Mouse (Mus musculus) hindbrain, embryonic 16.5 days (tissue): ENCODE measurements around the gene Stpg1. TPM values are rescaled to one million over a fixed set of nuclear protein-coding genes. Genes with fewer than 3 reads are reported as not detected.

Experiments
- ATAC-seq: fragments of 200-750 bp; cut with Nextera tagmentation; 2 replicates; pipeline ENCODE4 v1.8.0; 2017; ENCODE audit warnings: moderate TSS enrichment, moderate library complexity
- H3K27ac ChIP-seq: fragments of 300-500 bp; sonication (generic); 2 replicates; pipeline ENCODE4 v1.5.1; 2014; ENCODE audit warnings: low read depth, mild to moderate bottlenecking, control low read depth, low read length, moderate library complexity
- H3K27me3 ChIP-seq: fragments of 300-500 bp; sonication (generic); replicated peaks from 2 replicates; pipeline ENCODE4 v1.6.1; 2014; ENCODE audit warnings: low read length; ENCODE audit not compliant: control insufficient read depth, insufficient read depth
- H3K36me3 ChIP-seq: fragments of 300-500 bp; sonication (generic); 2 replicates; pipeline ENCODE4 v1.6.1; 2014; ENCODE audit warnings: mild to moderate bottlenecking, low read length, moderate library complexity, mixed read lengths; ENCODE audit not compliant: control insufficient read depth, insufficient read depth
- H3K4me1 ChIP-seq: fragments of 300-500 bp; sonication (generic); 2 replicates; pipeline ENCODE4 v1.6.1; 2014; ENCODE audit warnings: low read depth, low read length; ENCODE audit not compliant: control insufficient read depth, insufficient read depth
- H3K4me2 ChIP-seq: fragments of 300-500 bp; sonication (generic); 2 replicates; pipeline ENCODE4 v1.6.1; 2014; ENCODE audit warnings: mild to moderate bottlenecking, low read length, control low read depth, moderate library complexity
- H3K4me3 ChIP-seq: fragments of 300-500 bp; sonication (generic); 2 replicates; pipeline ENCODE4 v1.5.1; 2014; ENCODE audit warnings: mild to moderate bottlenecking, low read length, control low read depth, moderate library complexity
- H3K9ac ChIP-seq: fragments of 300-500 bp; sonication (generic); 2 replicates; pipeline ENCODE4 v1.6.1; 2014; ENCODE audit warnings: low read depth, mild to moderate bottlenecking, control low read depth, low read length, moderate library complexity
- H3K9me3 ChIP-seq: fragments of 300-500 bp; sonication (generic); 2 replicates; pipeline ENCODE4 v1.6.1; 2014; ENCODE audit warnings: mild to moderate bottlenecking, low read length, moderate library complexity; ENCODE audit not compliant: control insufficient read depth
- WGBS: fragments of 180-500 bp; shearing (Covaris S2); extraction: QIAGEN DNeasy Blood & Tissue Kit; methylation state at CpG from one replicate; pipeline ENCODE4 v1.1.7; 2014; 5-methylcytosine and 5-hydroxymethylcytosine counted together
- polyA plus RNA-seq: library from polyadenylated mRNA; unstranded; fragments of >200 nt; fragmentation: Nextera tagmentation; extraction: Ambion mirVana; gene quantifications from 2 replicates; pipeline ENCODE4 v1.2.1, GENCODE M21; 2015

Stpg1 gene
- 0.39 and 0.41 TPM in 2 replicates for polyA plus RNA-seq

DNA sequence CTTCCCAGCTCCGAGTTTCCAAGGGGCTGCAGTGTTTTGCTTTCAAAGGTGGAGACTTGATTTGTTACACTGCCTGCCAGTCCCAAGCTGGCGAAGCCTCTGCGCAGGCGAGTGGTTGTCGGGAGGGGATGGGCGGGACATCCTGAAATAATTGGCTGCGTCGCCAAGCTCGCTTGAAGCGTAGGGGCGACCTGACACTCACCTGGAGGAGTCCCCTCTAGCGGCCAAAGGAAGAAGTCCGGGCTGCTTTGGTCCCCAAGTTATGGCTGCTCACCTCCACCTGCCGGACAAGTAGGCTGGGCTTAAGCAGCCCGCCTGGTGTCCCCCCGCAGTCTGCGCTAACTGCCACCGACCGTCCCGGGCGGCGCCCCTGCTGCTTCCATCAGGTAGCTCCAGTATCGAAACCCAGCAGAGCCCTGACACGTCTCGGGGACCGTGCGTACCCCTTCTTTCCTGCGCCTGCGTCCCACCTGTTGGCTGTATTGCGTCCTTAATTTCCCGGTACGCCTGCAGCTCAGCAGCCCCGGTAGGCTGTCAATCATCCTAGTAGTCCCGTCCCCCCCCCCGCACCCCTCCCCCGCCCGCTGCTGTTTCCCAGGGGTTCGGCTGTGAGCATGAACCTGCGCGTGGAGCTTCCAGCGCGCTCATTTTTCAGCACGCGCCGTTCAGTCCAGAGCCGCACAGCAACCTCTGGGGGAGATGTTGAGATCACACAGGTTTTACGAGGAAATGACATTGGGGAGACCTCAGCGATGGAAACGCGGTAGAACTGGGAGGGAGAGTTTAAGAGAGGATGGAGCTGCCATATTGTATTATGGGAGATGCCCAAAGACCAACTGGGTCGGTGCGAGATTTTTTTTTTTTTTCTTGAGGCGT, at the start of gene Stpg1, which contains the start of gene Nipal3:
Gene Stpg1 (plus strand): TSS at position 270 of the 876 bp plus-strand sequence.
Gene Nipal3 (minus strand): TSS at position 518 of the 876 bp plus-strand sequence.
- WGBS, result under 1% methylated on average over 52 of the region's 53 CpGs

DNA sequence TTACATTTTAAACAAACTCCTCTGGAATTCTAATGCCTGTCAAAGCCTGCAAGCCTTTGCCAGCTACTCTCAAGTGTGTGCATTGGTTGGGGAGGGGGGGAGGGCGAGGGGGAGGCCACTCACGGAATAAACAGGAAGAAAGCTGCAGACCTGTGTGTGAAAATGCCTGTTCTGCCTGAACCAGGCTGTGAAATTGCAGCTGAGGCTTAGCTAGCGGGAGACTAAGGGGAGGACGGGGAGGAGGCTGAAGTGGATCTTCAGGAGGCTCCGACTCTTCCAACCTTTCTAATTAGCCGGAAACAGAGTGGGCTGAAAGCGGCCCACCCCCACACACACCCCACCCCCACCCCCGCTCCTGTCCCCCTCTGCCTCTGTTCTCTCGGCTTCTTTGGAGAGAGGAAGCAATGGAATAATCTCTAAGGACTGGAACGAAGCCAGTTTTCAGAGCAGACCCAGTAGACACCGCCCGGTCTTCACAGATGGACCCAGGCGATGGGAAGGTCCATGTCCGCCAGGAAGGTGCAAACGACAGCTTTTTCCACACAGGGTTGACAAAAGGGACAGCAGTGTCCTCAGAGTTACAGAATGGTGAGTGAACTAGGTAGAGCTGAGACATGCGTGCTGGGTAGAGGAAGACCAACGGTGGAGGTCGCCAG, 43.1 kb upstream of the Stpg1 start:
- Histone ChIP-seq H3K9ac (no peak overlapping the region), H3K4me1 (peaks cover 4% of the 10 kb centered on the region; the same call in 1 of the 2 replicates), H3K4me2 (peak overlapping the region; percentile 18; the same call in 1 of the 2 replicates), H3K27me3 (no peaks in the 10 kb centered on the region), H3K4me3 (no peak overlapping the region), H3K36me3 (no peaks in the 10 kb centered on the region), H3K27ac (no peak overlapping the region), H3K9me3 (no peaks in the 10 kb centered on the region; the same call in 1 of the 2 replicates)
- 51% methylated on average over 16 of the region's 18 CpGs for WGBS
- no peak for ATAC-seq

More for the DNA sequence above, at the start of gene Stpg1, which contains the start of gene Nipal3:
- Histone ChIP-seq H3K4me3 (peak within 1 kb of the TSS; percentile 79), H3K4me1 (peaks cover 6% of the 10 kb centered on the region; the same call in 1 of the 2 replicates), H3K9me3 (no peaks in the 10 kb centered on the region), H3K4me2 (peak within 1 kb of the TSS; percentile 91), H3K27ac (peak within 1 kb of the TSS; percentile 74), H3K9ac (peak within 1 kb of the TSS; percentile 70), H3K36me3 (0 out of 2 replicates have a peak, but pooled peaks cover 2% of the 10 kb centered on the region), H3K27me3 (no peaks in the 10 kb centered on the region)
- peak; percentile 98 for ATAC-seq

DNA sequence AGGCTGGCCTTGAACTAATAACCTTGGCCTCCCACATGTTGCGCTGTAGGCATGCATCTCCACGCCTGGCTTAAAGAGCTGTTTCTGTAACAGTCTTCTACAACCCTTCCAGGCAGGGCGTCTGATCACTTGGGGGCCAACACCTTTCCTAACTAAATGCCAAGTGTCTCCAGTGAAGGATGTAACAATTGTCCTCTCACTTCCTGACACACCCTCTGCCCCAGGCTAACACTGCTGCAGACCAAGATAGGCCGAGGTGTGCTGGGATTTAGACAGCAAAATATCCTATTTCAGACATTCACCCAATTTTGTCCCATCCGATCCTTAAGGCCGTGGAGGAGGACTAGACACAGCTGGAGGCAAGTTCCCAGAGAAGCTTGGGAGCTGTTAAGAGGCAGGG, 41.4 kb upstream of the Stpg1 start:
- Histone ChIP-seq H3K9me3 (no peaks in the 10 kb centered on the region), H3K4me1 (peaks cover 4% of the 10 kb centered on the region; the same call in 1 of the 2 replicates), H3K27me3 (no peaks in the 10 kb centered on the region), H3K4me3 (no peak overlapping the region), H3K27ac (no peak overlapping the region), H3K36me3 (no peaks in the 10 kb centered on the region), H3K4me2 (no peak overlapping the region), H3K9ac (no peak overlapping the region)
- WGBS, result 78% methylated on average over 6 of the region's 6 CpGs
- no peak for ATAC-seq

DNA sequence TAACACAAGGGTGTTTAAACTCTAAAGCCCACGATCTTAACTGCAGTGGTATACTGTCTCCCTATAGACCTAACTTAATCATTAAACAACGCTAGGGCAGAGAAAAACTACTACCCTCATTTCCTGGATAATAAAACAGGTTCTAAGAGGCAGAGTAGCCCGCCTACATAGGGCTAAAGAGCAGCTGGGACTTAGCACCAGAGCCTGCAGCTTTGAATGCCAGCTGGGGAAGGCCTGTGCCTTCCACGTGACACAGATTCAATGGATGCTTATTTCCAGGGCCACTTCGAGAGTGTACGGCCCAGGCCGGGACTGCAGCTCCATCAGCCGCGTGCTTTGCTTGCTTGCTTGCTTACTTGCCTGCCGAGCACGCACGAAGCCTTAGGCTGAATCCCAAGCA, 41.0 kb upstream of the Stpg1 start:
- Histone ChIP-seq H3K4me3 (no peak overlapping the region), H3K27me3 (no peaks in the 10 kb centered on the region), H3K9ac (no peak overlapping the region), H3K27ac (no peak overlapping the region), H3K4me1 (peaks cover 4% of the 10 kb centered on the region; the same call in 1 of the 2 replicates), H3K9me3 (no peaks in the 10 kb centered on the region), H3K36me3 (no peaks in the 10 kb centered on the region), H3K4me2 (no peak overlapping the region)
- ATAC-seq, result no peak
- 71% methylated on average over 12 of the region's 12 CpGs for WGBS

DNA sequence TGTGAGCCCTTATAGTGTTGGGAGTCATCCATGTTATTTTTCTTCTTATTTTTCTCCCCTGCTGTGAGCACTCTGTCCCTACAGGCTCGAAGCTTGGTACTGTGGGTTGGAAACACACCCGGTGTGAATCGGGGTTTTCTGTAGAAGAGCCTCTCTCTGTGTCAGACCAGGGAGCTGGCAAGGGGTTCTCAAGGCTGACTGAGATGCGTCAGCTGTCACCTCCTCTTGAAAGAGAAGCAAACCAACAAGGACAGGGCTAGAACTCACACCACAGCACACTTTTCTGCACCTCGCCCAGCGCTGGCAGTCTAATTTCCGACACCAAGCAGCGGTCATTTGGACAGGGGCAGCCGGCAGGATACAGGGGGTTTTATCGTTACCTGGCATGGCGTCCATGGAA, 31.2 kb upstream of the Stpg1 start:
- Histone ChIP-seq H3K4me1 (no peaks in the 10 kb centered on the region), H3K27ac (no peak overlapping the region), H3K4me2 (no peak overlapping the region), H3K9ac (no peak overlapping the region), H3K36me3 (peaks cover 9% of the 10 kb centered on the region), H3K27me3 (no peaks in the 10 kb centered on the region), H3K9me3 (no peaks in the 10 kb centered on the region), H3K4me3 (no peak overlapping the region)
- WGBS, result 90% methylated on average over 11 of the region's 11 CpGs
- no peak for ATAC-seq

DNA sequence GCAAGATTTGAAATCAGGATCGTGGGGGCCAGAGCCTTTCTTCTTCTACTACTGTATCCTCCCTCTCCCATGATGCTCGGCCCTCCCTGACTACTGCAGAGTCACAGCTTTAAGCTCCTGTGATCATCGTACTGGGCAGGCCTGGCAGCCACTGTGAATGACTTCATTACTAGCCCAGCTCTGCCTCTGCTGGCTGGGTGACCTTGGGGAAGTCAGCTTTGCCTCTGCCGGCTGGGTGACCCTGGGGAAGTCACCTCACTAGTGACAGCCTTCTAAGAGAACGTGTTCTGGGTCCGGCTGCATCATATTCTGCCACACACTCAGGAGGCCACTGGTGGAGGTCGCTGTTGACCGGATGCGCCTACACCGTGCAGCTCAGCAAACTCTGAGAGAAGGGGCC, 16.7 kb upstream of the Stpg1 start:
- no peaks in the 10 kb centered on the region for H3K4me1 ChIP-seq
- H3K4me2 ChIP-seq, result no peak overlapping the region
- no peaks in the 10 kb centered on the region for H3K9me3 ChIP-seq
- H3K9ac ChIP-seq, result no peak overlapping the region
- WGBS, result 86% methylated on average over 10 of the region's 10 CpGs
- peaks cover 9% of the 10 kb centered on the region; the same call in 1 of the 2 replicates for H3K36me3 ChIP-seq
- H3K27me3 ChIP-seq, result no peaks in the 10 kb centered on the region
- H3K4me3 ChIP-seq, result no peak overlapping the region
- no peak for ATAC-seq
- H3K27ac ChIP-seq, result no peak overlapping the region

DNA sequence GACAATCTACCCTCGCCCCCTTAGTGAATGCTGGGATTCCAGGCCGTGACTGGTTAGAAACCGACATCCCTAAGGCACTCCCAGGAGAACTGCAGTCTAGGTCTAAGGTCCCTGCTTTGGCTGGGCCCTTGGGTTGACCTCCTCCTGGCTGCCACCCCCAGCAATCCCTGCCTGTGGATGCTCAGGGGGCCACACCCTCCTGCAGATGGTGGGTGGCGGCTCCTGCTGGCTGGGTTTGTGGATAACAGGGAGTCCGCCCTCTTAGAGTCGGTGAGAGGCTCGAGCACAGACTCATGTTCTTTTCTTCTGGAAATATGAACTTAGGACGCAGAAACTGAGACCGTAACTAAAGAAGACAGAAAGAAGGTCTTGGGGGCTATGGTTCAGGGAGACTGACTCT, 14.2 kb upstream of the Stpg1 start:
- H3K27me3 ChIP-seq, result no peaks in the 10 kb centered on the region

DNA sequence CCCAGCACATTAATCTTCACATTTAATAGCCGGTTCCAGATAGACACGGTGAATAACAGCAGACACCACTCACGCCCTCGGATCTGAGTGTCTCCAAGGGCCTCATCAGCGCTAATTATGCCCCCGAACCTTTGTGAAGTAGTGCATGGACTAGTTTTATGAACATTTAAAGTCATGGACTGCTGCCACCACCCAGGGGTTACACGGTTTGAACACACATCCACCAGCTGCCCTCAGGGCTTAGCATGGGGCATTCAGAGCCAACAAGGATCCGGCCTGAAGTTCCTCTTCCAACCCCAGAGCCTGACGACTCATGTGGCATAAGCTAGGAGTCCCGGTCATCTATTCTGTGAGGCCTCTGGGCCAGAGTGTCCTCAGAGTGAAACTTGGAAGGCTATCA, 9.5 kb upstream of the Stpg1 start:
- H3K4me2 ChIP-seq, result no peak overlapping the region
- H3K4me3 ChIP-seq, result no peak overlapping the region
- no peak overlapping the region for H3K9ac ChIP-seq
- H3K27ac ChIP-seq, result no peak overlapping the region
- no peaks in the 10 kb centered on the region for H3K4me1 ChIP-seq
- H3K27me3 ChIP-seq, result no peaks in the 10 kb centered on the region
- ATAC-seq, result no peak
- 60% methylated on average over 10 of the region's 10 CpGs for WGBS
- peaks cover 7% of the 10 kb centered on the region; the same call in 1 of the 2 replicates for H3K36me3 ChIP-seq
- H3K9me3 ChIP-seq, result no peaks in the 10 kb centered on the region

More for the DNA sequence above, 14.2 kb upstream of the Stpg1 start:
- no peak for ATAC-seq
- no peak overlapping the region for H3K4me3 ChIP-seq
- peaks cover 5% of the 10 kb centered on the region; the same call in 1 of the 2 replicates for H3K36me3 ChIP-seq
- H3K9me3 ChIP-seq, result no peaks in the 10 kb centered on the region
- no peaks in the 10 kb centered on the region for H3K4me1 ChIP-seq
- H3K9ac ChIP-seq, result no peak overlapping the region
- 76% methylated on average over 9 of the region's 9 CpGs for WGBS
- no peak overlapping the region for H3K27ac ChIP-seq
- no peak overlapping the region for H3K4me2 ChIP-seq

DNA sequence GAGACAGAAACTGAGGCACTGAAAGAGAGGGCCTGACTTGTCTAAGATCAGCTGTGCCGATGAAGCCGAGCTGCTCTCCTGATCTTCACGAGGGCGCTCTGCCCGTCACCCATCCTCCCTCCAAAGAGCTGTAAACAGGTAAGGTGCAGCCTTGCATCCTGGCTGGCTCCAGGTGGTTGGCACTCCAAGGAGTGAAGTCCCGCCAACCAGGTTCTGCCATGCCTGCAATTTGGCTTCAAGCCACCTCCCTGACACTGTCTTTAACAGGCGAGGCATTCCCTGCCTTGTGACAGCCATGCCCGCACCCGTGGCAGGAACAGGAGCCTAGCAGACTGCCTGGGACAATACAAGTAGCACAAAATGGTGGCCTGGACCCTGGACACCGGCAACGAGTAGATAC, 8.2 kb upstream of the Stpg1 start:
- Histone ChIP-seq H3K4me3 (no peak overlapping the region), H3K27ac (no peak overlapping the region), H3K36me3 (peaks cover 7% of the 10 kb centered on the region; the same call in 1 of the 2 replicates), H3K9ac (no peak overlapping the region), H3K9me3 (no peaks in the 10 kb centered on the region), H3K4me2 (no peak overlapping the region), H3K4me1 (no peaks in the 10 kb centered on the region), H3K27me3 (no peaks in the 10 kb centered on the region)
- WGBS, result 86% methylated on average over 11 of the region's 11 CpGs
- ATAC-seq, result no peak
